Mouse (Mus musculus) layer of hippocampus, adult 11-12 months (tissue): ENCODE results near the gene 1700001P01Rik.

ENCODE experiments used
- DNase-seq: peaks from one replicate; pipeline ENCODE4 v3.0.0; 2022; ENCODE audit warnings: low spot score

The 1700001P01Rik gene

DNA sequence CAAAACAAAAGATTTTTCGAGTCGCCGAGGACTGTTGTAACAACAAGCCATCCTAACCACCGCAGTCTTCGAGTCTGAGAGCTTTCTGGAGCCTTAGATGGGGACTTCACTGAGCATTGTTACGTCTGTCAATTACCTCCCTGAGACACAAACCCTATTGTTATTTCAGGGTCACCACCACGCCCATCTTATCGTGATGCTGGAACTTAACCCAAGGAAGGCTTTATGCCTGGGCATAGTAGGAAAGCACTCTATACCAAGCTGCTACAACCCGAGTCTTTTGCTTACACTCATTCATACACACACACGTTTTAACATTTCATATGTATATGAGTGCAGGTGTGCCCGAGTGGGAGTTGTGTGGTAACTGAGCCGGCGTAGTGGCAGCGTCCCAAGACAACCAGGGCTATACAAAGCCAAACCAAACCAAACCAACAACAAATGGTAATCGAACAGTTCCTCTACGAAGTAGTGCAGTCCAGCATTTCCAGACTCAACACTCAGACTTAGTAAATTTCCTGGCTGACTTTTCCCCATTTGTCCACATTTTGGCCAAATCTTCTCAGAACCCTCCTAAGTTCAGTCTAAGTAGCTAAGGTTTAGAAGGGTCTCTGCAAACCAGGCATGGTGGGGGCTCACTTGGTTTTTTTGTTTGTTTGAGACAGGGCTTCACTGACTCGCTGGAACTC, at the start of gene 1700001P01Rik:
Gene 1700001P01Rik, minus strand, starts transcription at position 111 of the 689 bp plus-strand sequence.
- no peak for DNase-seq

DNA sequence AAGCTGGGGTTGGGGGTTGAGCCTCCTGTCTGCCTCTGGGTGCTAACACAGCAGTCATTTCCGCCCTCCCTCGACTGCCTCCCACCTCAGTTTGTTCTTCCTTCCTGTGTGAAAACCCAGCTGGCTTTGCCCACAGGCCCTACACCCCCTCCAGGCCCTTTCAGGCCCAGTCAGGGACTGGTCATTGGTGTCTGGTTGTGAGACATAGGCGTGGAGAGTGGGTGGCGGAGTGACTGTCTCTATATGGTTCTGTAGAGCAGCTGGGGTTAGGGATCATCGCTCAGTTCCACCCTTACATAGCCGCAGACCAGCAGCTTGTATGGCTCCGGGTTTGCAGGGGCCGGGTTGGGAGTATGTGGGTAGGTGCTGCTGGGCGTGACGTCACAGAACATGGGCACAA, 49.6 kb upstream of the 1700001P01Rik start:
- no peak for DNase-seq

- no peak for DNase-seq
Observed at GRCm38 (mm10) chr11:97824895-97825294, 49.2 kb upstream of the 1700001P01Rik start.

DNA sequence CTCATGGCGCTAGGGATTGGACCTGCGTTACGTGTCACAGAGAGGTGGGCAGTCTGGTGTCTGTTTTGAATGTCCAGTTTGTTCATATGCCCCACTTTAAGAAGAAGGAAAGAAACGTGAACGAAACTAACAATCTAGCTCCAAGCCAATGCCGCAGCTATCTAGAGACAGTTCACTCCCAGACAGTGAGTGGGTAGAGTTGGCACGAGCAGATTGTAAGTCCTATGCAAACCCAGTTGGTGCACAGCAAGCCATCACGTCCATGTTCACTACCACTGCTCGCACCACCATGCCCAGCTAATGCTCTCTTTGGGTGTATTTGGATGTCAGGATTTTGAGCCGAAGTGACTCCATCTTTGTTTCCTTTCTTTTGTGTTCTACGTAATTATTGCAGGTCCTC, 48.5 kb upstream of the 1700001P01Rik start:
- DNase-seq = no peak

DNA sequence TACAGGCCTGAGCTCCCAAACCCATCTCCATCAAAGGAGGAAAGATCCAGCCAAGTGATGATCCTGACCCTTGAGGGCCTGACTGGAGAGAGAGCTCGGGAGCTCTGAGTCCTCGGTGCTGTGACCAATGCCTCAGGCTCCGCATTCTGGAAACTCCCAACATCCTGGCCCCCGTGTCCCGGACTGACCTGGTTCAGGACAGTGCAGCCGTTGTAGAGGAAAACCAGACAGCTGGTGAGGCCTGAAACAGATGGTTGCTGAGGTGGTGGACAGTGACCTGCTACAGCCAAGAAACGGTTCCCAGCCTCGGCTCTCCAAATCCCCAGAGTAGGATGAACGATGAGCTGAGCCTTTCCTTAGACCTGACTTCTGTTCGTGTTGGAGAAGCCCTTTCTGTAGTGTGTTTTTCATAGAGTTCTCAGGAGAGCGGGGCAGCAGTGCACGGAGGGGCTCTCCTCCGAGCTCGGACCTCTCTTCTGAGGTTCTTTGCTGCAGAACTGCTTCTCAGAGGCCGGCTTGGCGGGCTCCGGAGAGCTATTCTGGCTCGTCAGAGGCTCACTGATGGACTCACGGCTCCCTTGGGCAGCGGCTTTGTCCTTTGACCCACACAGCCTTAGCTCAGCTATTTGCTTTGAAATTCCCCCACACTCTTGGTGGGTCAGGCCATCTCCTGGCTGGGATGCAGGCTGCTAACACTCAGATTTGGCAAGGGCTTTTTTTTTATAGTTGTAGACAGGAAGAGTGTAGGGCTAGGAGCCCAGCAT, 47.3 kb upstream of the 1700001P01Rik start:
- DNase-seq = no peak

DNA sequence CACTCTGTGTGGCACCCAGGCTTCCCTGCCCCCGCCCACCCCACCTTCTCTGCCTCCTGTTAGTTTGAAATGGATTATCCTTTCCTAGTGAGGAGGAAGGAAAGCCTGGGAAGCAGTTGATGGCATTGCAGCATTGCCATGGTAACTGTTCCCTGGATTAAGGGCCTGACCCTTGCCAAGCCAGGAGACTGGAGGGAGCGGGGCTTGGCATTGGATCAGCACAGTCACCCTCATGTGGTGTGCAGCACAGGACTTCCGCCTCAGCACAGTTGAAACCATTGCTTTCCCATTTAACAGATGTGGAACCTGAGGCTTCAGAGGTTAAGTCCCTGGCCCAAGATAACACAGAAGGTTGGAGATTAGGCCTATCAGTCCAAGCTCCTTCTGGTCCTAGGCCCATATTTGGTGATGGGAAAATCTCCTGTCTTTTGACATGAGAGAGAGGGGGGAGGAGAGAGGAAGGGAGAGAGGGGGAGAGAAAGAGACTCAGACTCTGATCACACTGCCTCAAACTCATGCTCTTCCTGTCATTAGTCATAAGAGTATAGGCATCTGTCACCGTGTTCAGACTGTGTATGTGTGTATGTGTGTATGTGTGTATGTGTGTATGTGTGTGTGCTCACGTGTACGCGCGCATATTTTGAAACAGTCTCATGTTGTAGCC, 45.8 kb upstream of the 1700001P01Rik start:
- no peak for DNase-seq

GRCm38 (mm10) chr11:97820840-97821239, 45.1 kb upstream of the 1700001P01Rik start:
- no peak for DNase-seq

- no peak for DNase-seq
Observed at GRCm38 (mm10) chr11:97819923-97820322, 44.2 kb upstream of the 1700001P01Rik start.

DNA sequence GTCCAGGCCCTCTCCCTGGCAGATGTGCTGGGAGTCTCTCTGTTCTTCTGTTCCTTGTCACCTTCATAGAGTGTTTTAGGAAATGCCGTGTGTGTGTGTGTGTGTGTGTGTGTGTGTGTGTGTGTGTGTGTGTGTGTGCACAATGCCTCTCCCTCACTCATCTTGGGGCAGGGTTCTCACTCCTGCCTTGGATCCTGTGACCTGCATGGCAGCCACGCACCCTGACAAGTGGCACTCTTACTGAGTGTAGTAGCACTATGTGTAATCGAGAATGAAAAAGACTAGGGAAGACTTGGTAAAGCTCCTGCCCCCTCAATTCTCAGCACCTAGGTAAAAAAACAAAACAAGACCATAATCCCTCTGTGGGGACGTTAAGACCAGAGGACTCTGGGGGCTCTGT, 43.4 kb upstream of the 1700001P01Rik start:
- DNase-seq = no peak

DNA sequence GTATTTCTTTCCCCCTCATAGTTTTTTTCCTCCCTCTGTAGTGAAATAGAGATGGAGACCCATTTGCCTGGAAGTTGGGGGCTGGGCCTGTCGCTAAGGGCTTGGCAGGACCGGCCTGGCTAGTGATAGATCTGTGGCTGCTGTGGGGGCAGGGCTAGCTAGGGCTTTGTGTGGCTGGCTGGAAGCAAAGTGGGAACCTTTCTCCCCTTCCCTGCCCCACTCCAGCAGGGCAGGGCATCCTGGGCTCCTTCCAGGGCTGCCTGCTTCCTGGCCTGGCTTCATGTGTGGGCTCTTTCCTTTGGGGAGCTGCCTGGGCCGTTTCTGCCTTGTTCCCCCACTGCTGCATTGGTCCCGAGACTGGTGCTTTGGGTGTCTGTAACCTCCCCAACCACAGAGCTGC, 42.9 kb upstream of the 1700001P01Rik start:
- DNase-seq = no peak

- no peak for DNase-seq
Observed at GRCm38 (mm10) chr11:97818003-97818402, 42.3 kb upstream of the 1700001P01Rik start.

GRCm38 (mm10) chr11:97817379-97817778, 41.7 kb upstream of the 1700001P01Rik start:
- no peak for DNase-seq

DNA sequence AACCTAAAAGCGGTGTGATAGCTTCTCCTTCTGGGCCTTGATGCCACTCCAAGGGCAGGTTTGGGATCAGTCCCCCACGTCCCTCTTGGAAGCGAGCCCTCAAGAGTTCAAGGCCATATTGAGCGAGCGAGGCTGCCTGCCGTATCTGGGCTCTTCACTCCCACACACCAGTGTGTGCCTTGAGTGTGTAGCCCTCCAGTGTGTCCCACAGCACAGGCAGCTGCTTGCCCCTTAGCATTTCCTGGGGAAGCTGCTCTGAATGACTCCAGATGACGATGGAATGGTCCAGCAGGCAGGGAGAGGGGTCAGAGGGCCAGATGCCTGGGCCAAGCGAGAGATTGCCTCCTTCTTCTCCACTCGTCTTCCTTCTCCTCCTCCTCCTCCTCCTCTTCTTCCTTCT, 41.2 kb upstream of the 1700001P01Rik start:
- no peak for DNase-seq

GRCm38 (mm10) chr11:97816176-97816575, 40.5 kb upstream of the 1700001P01Rik start:
- DNase-seq = no peak

GRCm38 (mm10) chr11:97815736-97816135, 40.0 kb upstream of the 1700001P01Rik start:
- no peak for DNase-seq

- no peak for DNase-seq
Observed at GRCm38 (mm10) chr11:97813746-97814515, 38.2 kb upstream of the 1700001P01Rik start.

GRCm38 (mm10) chr11:97813085-97813484, 37.4 kb upstream of the 1700001P01Rik start:
- DNase-seq = no peak

DNA sequence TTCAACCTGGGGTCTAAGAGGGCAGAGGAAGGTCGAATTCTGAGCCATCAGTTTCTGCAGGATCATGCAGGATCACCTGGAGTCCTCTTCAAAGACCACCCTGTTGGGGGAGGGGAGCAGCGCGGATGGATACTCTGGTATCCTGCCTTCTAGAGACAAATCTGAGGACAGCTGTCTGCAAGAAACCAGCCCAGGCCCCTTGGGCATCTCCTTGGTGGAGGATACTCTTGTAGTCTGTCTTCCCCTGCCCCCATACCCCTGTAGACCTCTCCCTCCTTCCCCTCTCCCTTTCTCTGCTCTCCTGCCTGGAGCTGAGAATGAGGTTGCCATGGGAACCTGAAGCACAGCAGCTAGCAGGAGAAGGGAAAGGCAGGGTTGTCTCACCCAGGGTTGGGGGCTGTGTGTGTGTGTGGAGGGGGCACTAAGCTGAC, 36.8 kb upstream of the 1700001P01Rik start:
- no peak for DNase-seq

DNA sequence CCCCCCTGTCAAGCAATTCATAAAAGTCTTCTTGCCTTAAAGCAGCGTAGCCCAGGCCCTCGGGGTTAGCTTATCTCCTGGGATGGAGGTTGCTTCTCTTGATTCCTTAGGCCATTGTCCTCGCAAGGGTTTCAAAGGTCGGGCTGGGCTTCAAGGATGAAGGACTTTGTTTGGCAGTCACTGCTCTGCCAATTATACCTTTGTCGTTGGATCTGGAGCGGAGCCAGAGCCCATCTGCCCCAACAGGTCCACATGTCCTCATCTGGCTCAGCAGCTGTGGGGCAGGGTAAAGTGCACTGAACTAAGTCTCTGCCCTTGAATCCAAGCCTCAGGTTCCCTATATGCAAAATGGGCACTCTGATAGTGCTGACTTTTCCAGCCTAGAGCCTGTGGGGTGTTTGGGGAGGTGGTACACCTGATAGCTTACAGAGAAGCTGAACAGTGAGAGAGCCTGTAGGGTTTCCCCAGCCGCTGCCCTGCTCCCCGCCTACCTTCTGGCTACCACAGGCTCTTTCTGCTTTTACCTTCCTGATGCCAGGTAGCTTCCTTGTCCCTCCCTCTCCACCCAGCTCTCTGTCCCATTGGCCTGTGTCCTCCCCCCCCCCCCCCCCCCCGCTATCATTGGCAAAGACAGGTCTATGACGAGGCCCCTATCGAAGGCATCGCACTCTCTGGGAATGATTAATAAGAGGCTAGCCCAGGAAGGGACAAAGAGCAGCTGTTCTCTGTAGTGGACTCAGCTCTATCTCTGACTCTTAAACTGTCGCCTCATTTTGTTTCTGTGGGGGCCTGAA, 36.0 kb upstream of the 1700001P01Rik start:
- no peak for DNase-seq

GRCm38 (mm10) chr11:97810970-97811369, 35.3 kb upstream of the 1700001P01Rik start:
- DNase-seq = no peak

DNA sequence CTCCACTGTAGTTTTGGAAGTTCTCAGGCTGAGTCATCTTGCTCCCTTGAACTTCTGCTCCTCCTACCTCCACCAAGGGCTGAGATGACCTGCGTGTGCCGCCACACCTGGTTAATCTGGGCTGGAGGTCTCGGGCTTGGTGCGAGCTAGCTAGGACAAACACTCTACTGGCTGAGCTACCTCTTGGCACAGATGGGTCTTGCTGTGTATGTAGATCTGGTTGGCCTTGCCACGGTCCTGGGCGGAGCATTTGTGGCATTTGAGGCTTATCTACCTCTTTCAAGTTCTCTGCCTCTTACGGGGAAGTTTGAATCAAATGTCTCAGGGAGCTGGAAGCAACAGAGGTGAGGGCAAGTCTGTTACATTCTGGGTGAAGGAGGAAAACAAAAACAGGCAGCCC, 34.6 kb upstream of the 1700001P01Rik start:
- DNase-seq = no peak
